Mouse (Mus musculus) limb, embryonic 10.5 days (tissue): ENCODE data around the gene Prune1. TPM values are rescaled to one million over a fixed set of nuclear protein-coding genes. Genes with fewer than 3 reads are reported as not detected.
A peak's percentile ranks its signal among the peaks of the same experiment; 100 is the strongest.

Experiments used
- DNase-seq: peaks from one replicate; pipeline ENCODE4 v3.0.0-alpha.2; 2017; ENCODE audit warnings: low spot score
- H3K27ac ChIP-seq: fragments of 300-500 bp; sonication (generic); 2 replicates; pipeline ENCODE4 v1.5.1; 2016; ENCODE audit warnings: mild to moderate bottlenecking
- H3K27me3 ChIP-seq: fragments of 300-500 bp; sonication (generic); 2 replicates; pipeline ENCODE4 v1.6.1; 2016; ENCODE audit warnings: low read depth, mild to moderate bottlenecking; ENCODE audit not compliant: poor library complexity, severe bottlenecking
- H3K36me3 ChIP-seq: fragments of 300-500 bp; sonication (generic); 2 replicates; pipeline ENCODE4 v1.6.1; 2016; ENCODE audit warnings: mild to moderate bottlenecking, moderate library complexity
- H3K4me1 ChIP-seq: fragments of 300-500 bp; sonication (generic); 2 replicates; pipeline ENCODE4 v1.6.1; 2016
- H3K4me3 ChIP-seq: fragments of 300-500 bp; sonication (generic); 2 replicates; pipeline ENCODE4 v1.5.1; 2016; ENCODE audit warnings: mild to moderate bottlenecking, moderate library complexity
- H3K9me3 ChIP-seq: fragments of 300-500 bp; sonication (generic); replicated peaks from 2 replicates; pipeline ENCODE4 v1.6.1; 2016; ENCODE audit warnings: mild to moderate bottlenecking
- WGBS: fragments of 180-500 bp; shearing (Covaris S2); methylation state at CpG from one replicate; pipeline ENCODE4 v1.1.7; 2016; 5-methylcytosine and 5-hydroxymethylcytosine counted together
- polyA plus RNA-seq: library from polyadenylated mRNA; unstranded; fragments of >200 nt; fragmentation: Nextera tagmentation; extraction: Ambion mirVana; gene quantifications from 2 replicates; pipeline ENCODE4 v1.2.1, GENCODE M21; 2016

The Prune1 gene
- polyA plus RNA-seq, 1 experiment from 2014 or later, result 30.5 TPM

- Histone ChIP-seq H3K27me3 (no peaks in the 10 kb centered on the region), H3K4me1 (peaks cover 28% of the 10 kb centered on the region), H3K9me3 (no peaks in the 10 kb centered on the region), H3K36me3 (peaks cover 41% of the 10 kb centered on the region), H3K27ac (no peak overlapping the region), H3K4me3 (peak overlapping the region; percentile 15; the same call in 1 of the 2 replicates)
- DNase-seq, result no peak
- 88% methylated on average over 12 of the region's 12 CpGs for WGBS
Observed at GRCm38 (mm10) chr3:95239971-95240370, 41.9 kb downstream of the Prune1 start.

- H3K27me3 ChIP-seq, result no peaks in the 10 kb centered on the region
- no peak overlapping the region for H3K4me3 ChIP-seq
- no peaks in the 10 kb centered on the region for H3K9me3 ChIP-seq
- WGBS, result 87% methylated on average over 6 of the region's 6 CpGs
- peaks cover 50% of the 10 kb centered on the region for H3K36me3 ChIP-seq
- H3K4me1 ChIP-seq, result peaks cover 31% of the 10 kb centered on the region
- no peak for DNase-seq
- H3K27ac ChIP-seq, result no peak overlapping the region
Observed at GRCm38 (mm10) chr3:95239022-95239421, 42.9 kb downstream of the Prune1 start.

- Histone ChIP-seq H3K36me3 (peaks cover 64% of the 10 kb centered on the region), H3K4me3 (no peak overlapping the region), H3K27ac (no peak overlapping the region), H3K27me3 (no peaks in the 10 kb centered on the region), H3K9me3 (no peaks in the 10 kb centered on the region), H3K4me1 (peaks cover 31% of the 10 kb centered on the region)
- DNase-seq, result no peak
- WGBS, result 94% methylated on average over 8 of the region's 8 CpGs
Observed at GRCm38 (mm10) chr3:95237541-95238099, 44.3 kb downstream of the Prune1 start.

- Histone ChIP-seq H3K9me3 (no peaks in the 10 kb centered on the region), H3K36me3 (peaks cover 84% of the 10 kb centered on the region), H3K4me1 (peaks cover 28% of the 10 kb centered on the region), H3K27ac (peak overlapping the region; percentile 50), H3K4me3 (no peak overlapping the region), H3K27me3 (no peaks in the 10 kb centered on the region)
- 77% methylated on average over 23 of the region's 23 CpGs for WGBS
- DNase-seq, result no peak
Observed at GRCm38 (mm10) chr3:95235386-95236301, 46.2 kb downstream of the Prune1 start.

- H3K4me3 ChIP-seq, result no peak overlapping the region
- H3K4me1 ChIP-seq, result peaks cover 42% of the 10 kb centered on the region
- 91% methylated on average over 16 of the region's 16 CpGs for WGBS
- peaks cover 79% of the 10 kb centered on the region for H3K36me3 ChIP-seq
- H3K9me3 ChIP-seq, result no peaks in the 10 kb centered on the region
- H3K27ac ChIP-seq, result no peak overlapping the region
- no peak for DNase-seq
- H3K27me3 ChIP-seq, result no peaks in the 10 kb centered on the region
Observed at GRCm38 (mm10) chr3:95233303-95233980, 48.4 kb downstream of the Prune1 start.

GRCm38 (mm10) chr3:95232771-95233170, 49.1 kb downstream of the Prune1 start:
- H3K27ac ChIP-seq, result no peak overlapping the region
- no peaks in the 10 kb centered on the region for H3K9me3 ChIP-seq
- DNase-seq, result no peak
- H3K36me3 ChIP-seq, result peaks cover 72% of the 10 kb centered on the region
- WGBS, result 88% methylated on average over 7 of the region's 7 CpGs
- no peaks in the 10 kb centered on the region for H3K27me3 ChIP-seq
- no peak overlapping the region for H3K4me3 ChIP-seq
- peaks cover 44% of the 10 kb centered on the region for H3K4me1 ChIP-seq

- DNase-seq, result no peak
- Histone ChIP-seq H3K4me1 (peaks cover 53% of the 10 kb centered on the region), H3K36me3 (peaks cover 60% of the 10 kb centered on the region), H3K9me3 (no peaks in the 10 kb centered on the region), H3K4me3 (peak within 1 kb of the TSS; percentile 96; the same call in 1 of the 2 replicates), H3K27me3 (no peaks in the 10 kb centered on the region), H3K27ac (peak within 1 kb of the TSS; percentile 96)
- 87% methylated on average over 13 of the region's 13 CpGs for WGBS
Observed at GRCm38 (mm10) chr3:95231298-95232221, 50.3 kb downstream of the Prune1 start, which contains the start of gene Mllt11. TSS of gene Mllt11 (minus strand) at chr3:95232171.

- peaks cover 52% of the 10 kb centered on the region for H3K4me1 ChIP-seq
- H3K9me3 ChIP-seq, result no peaks in the 10 kb centered on the region
- no peaks in the 10 kb centered on the region for H3K27me3 ChIP-seq
- 67% methylated on average over 8 of the region's 8 CpGs for WGBS
- peak overlapping the region; percentile 96 for H3K4me3 ChIP-seq
- H3K36me3 ChIP-seq, result peaks cover 56% of the 10 kb centered on the region
- DNase-seq, result no peak
- peak overlapping the region; percentile 96 for H3K27ac ChIP-seq
Observed at GRCm38 (mm10) chr3:95230495-95231297, 51.2 kb downstream of the Prune1 start.

- peaks cover 56% of the 10 kb centered on the region for H3K36me3 ChIP-seq
- H3K27ac ChIP-seq, result peak overlapping the region; percentile 96
- DNase-seq, result peak; percentile 59
- no peaks in the 10 kb centered on the region for H3K9me3 ChIP-seq
- no peaks in the 10 kb centered on the region for H3K27me3 ChIP-seq
- WGBS, result 3% methylated on average over 13 of the region's 13 CpGs
- H3K4me1 ChIP-seq, result peaks cover 44% of the 10 kb centered on the region
- H3K4me3 ChIP-seq, result peak overlapping the region; percentile 96
Observed at GRCm38 (mm10) chr3:95229781-95230494, 51.9 kb downstream of the Prune1 start.

- under 1% methylated on average over 43 of the region's 43 CpGs for WGBS
Observed at GRCm38 (mm10) chr3:95228894-95229780, 52.7 kb downstream of the Prune1 start.

More at GRCm38 (mm10) chr3:95228894-95229780, 52.7 kb downstream of the Prune1 start:
- Histone ChIP-seq H3K4me1 (peaks cover 45% of the 10 kb centered on the region), H3K27ac (peak overlapping the region; percentile 96), H3K27me3 (no peaks in the 10 kb centered on the region), H3K36me3 (peaks cover 56% of the 10 kb centered on the region), H3K4me3 (peak overlapping the region; percentile 96), H3K9me3 (no peaks in the 10 kb centered on the region)
- peak; percentile 73 for DNase-seq
